Mouse (Mus musculus): ENCODE data around the gene Hemgn.

Gene Hemgn

GRCm38 (mm10) chr4:46417491-46417890 lies 4.2 kb upstream of the Hemgn start:
- DNase-seq (ENCODE audit: low read depth, low spot score) = peak; percentile 65

GRCm38 (mm10) chr4:46412113-46412512 lies 1.2 kb downstream of the Hemgn start:
- no peak for DNase-seq (ENCODE audit: low read depth, low spot score)

- DNase-seq (ENCODE audit: low read depth, low spot score) = no peak
Observed at GRCm38 (mm10) chr4:46411489-46411888, 1.8 kb downstream of the Hemgn start.

- no peak for DNase-seq (ENCODE audit: low read depth, low spot score)
Observed at GRCm38 (mm10) chr4:46410677-46411076, 2.6 kb downstream of the Hemgn start.

DNA sequence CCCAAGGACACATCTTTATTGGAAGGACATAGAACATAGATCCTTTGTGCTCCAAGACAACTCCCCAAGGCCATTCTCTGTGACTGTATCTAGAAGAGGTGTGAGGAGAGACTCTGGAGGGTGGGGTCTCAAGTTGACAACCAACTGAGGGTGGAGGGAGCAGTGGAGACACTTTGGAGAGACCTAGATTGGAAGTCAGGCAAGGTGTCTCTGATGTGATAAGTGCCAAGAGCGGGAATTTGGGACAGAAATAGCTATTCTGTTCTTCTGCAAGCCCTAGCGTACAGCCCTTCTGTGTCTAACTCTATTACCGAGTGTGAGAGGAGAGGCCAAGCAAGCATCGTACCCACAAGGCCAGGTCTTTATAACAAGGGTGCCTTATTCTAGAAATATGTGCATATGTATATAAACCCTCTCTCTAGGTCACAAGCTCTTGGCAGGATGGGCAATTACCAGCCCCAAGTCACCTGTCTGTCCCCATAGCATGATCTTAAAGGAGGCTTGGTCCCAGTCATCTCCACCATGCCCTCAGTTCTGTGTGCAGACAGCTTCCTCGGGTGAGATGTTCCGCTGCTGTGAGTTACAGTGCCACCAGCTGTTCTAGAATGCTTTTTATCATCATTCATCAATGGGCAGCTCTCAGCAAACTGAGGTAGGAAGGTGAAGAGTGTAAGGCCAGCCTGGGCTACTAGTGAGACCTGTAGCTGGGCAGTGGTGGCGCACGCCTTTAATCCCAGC lies 6.2 kb downstream of the Hemgn start:
- DNase-seq (ENCODE audit: low read depth, low spot score) = no peak

GRCm38 (mm10) chr4:46404042-46404795 lies 9.1 kb downstream of the Hemgn start:
- DNase-seq (ENCODE audit: low read depth, low spot score) = no peak

- DNase-seq (ENCODE audit: low read depth, low spot score) = no peak
Observed at GRCm38 (mm10) chr4:46398839-46399238, 14.5 kb downstream of the Hemgn start.

DNA sequence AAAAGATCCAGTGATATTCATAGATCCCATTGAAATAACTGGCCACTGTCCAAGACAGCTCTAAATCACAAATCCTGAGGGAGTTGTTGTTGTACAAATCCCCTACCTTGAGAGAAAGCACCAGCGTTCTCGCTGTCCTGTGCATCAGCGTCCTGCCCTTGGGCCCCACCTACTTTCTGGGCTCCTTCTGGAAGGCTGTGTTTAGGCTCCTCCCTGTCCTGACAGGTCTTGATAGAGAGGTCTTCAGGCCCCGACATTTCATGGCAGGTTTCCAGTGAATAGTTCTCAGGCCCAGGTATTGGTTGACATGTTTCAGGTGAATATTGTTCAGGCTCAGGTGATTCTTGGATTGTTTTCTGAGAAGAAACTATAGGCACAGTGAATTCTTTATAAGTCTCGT lies 17.6 kb downstream of the Hemgn start:
- peak; percentile 50 for DNase-seq (ENCODE audit: low read depth, low spot score)

- DNase-seq (ENCODE audit: low read depth, low spot score) = no peak
Observed at GRCm38 (mm10) chr4:46394388-46394787, 18.9 kb downstream of the Hemgn start.

- DNase-seq (ENCODE audit: low read depth, low spot score) = peak; percentile 93
Observed at GRCm38 (mm10) chr4:46390390-46390970, 22.8 kb downstream of the Hemgn start.

DNA sequence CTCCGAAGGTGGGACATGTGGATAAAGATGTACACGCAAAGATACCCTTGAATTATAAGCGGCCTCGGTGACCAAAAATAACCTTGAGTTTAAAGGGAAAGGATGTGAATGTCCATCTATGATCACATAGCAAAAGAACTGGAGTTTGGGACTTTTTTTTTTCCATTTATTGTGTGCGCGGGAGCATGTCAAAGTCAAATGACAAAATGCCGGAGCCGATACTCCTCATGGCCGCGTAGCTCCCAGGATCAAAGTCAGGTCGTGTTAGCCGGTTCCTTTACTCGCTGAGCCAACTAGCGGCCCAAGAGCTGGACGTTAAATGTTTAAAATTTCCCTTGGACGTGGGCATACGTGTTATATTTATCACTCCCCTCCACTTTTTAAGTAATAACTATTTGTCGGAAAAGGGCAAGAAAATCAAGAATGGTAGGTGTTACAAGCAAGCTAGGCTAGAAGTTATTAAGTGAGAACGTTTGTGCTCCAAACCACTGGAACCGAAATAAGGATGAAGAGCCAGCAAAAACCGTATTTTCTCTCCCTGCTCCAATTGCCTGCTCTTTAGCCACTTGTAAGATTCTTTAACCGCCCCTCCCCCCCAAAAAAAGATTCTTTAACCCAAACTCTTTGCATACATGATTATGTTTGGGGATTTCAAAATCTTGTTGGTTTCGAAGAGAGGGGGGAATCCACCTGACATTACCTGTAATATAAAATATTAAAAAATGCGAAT lies 23.5 kb downstream of the Hemgn start:
- peak; percentile 58 for DNase-seq (ENCODE audit: low read depth, low spot score)

GRCm38 (mm10) chr4:46389013-46389611 lies 24.2 kb downstream of the Hemgn start, which contains the start of gene Trmo:
Gene Trmo (minus strand): TSS chr4:46389437.
- peak; percentile 99 for DNase-seq (ENCODE audit: low read depth, low spot score)

GRCm38 (mm10) chr4:46388556-46388955 lies 24.8 kb downstream of the Hemgn start:
- DNase-seq (ENCODE audit: low read depth, low spot score) = no peak

DNA sequence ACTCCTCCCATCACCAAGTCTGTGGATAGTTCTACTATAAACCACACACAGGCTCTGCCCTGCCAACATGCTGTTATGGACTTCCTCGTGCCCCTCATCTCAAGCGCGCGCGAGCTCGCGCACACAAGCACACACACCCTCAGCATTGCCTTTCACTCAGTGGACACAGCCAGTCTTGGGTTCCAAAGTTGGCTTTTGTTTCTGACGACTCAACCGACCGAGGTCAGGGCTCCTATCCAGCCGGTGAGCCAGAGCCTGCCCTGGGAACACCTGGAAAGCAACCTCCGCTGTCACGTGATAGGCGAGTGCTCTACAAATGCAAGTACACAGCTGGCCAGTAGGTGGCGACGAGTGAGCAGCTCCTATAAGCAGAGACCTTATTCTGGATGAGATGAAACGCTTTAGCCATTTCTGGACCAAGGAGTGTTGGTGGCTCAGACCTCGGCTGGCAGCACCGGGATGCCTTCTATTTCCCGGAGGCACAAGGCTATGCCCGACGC lies 38.4 kb downstream of the Hemgn start:
- peak; percentile 96 for DNase-seq (ENCODE audit: low read depth, low spot score)

- peak; percentile 88 for DNase-seq (ENCODE audit: low read depth, low spot score)
Observed at GRCm38 (mm10) chr4:46374455-46374854, 38.9 kb downstream of the Hemgn start.

DNA sequence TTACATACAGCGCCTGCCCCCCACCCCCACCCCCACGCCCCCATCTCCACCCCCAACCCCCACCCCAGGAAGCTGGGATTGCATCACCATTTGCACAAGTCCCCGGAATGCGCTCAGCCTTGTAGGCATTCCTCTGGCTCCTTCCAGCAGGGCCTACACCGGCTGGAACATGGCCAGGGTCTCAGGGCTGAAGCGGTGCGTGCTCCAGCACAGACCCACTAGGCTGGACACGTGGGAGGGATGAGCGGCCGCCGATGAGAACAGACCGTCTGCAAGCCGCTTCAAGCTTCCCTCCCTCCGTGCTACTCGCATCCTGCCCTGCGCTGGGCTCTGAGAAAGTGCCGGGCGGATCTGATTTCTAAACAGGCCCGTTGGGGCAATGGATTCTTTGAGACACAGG lies 42.3 kb downstream of the Hemgn start:
- DNase-seq (ENCODE audit: low read depth, low spot score) = peak; percentile 57

DNA sequence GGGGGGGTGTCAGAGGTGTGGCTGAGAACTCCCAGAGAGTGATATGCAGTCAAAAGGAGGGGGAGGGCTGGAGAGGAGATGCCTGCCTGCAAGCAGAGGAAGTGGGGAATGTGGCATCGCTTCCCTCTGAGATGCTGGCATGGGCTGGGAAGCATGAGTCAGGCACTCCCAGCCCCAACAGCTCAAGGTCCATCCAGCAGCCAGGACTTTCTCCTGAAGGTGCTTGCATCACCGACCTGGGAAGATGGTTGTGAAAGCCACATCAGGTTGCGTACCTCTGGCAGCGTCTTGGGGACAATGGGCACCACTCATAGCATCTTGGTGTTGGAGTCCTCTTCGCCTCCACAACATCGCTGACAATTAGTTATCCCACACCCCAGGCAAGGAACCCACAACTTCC lies 42.9 kb downstream of the Hemgn start:
- DNase-seq (ENCODE audit: low read depth, low spot score) = no peak

- DNase-seq (ENCODE audit: low read depth, low spot score) = peak; percentile 74
Observed at GRCm38 (mm10) chr4:46369070-46369469, 44.2 kb downstream of the Hemgn start.

DNA sequence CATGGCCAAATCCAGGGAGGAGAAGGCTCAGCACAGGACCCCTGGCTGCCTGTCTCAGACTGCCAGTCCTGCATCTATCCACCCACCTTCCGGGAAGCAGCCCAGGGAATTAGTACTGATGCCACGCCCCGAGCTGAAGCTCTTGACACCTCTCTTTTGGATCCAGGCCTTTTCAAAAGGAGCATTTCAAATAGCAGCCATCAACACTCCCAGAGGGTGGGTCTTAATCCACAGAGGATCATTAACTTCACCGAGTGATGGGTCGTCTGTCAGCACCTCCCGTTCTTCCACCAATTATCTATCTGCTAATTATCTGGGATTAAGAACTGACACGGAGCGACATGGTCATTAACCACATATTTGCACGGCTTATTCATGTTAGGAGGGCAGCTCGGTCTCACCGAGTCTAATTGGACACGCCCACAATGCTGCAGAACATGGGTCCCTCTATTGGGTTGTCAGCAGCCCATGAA lies 45.8 kb downstream of the Hemgn start:
- DNase-seq (ENCODE audit: low read depth, low spot score) = peak; percentile 42

- no peak for DNase-seq (ENCODE audit: low read depth, low spot score)
Observed at GRCm38 (mm10) chr4:46364360-46364759, 48.9 kb downstream of the Hemgn start.

- no peak for DNase-seq (ENCODE audit: low read depth, low spot score)
Observed at GRCm38 (mm10) chr4:46361258-46361657, 52.0 kb downstream of the Hemgn start.
